Mouse (Mus musculus) forebrain, embryonic 15.5 days (tissue): ENCODE measurements at regions not wholly inside any gene's neighbourhood (a gene's known extent, or its start where the extent isn't known, plus 50 kb on each side); places are given as distances from the start of the nearest gene placed in this dataset.

Experiments
- ATAC-seq: fragments of 200-750 bp; cut with Nextera tagmentation; replicated peaks from 2 replicates; pipeline ENCODE4 v1.8.0; 2017; ENCODE audit warnings: mild to moderate bottlenecking, moderate TSS enrichment, moderate library complexity
- H3K27ac ChIP-seq: fragments of 300-500 bp; sonication (generic); replicated peaks from 2 replicates; pipeline ENCODE4 v1.5.1; 2015; ENCODE audit warnings: mild to moderate bottlenecking, inconsistent platforms
- H3K27me3 ChIP-seq: fragments of 300-500 bp; sonication (generic); 2 replicates; pipeline ENCODE4 v1.6.1; 2015; ENCODE audit warnings: inconsistent platforms
- H3K36me3 ChIP-seq: fragments of 300-500 bp; sonication (generic); 2 replicates; pipeline ENCODE4 v1.6.1; 2015; ENCODE audit warnings: mild to moderate bottlenecking, inconsistent platforms
- H3K4me1 ChIP-seq: fragments of 300-500 bp; sonication (generic); 2 replicates; pipeline ENCODE4 v1.6.1; 2015; ENCODE audit warnings: inconsistent platforms
- H3K4me2 ChIP-seq: fragments of 300-500 bp; sonication (generic); replicated peaks from 2 replicates; pipeline ENCODE4 v1.6.1; 2015; ENCODE audit warnings: mild to moderate bottlenecking, inconsistent platforms
- H3K4me3 ChIP-seq: fragments of 300-500 bp; sonication (generic); 2 replicates; pipeline ENCODE4 v1.5.1; 2015; ENCODE audit warnings: mild to moderate bottlenecking, inconsistent platforms
- H3K9ac ChIP-seq: fragments of 300-500 bp; sonication (generic); replicated peaks from 2 replicates; pipeline ENCODE4 v1.6.1; 2015; ENCODE audit warnings: mild to moderate bottlenecking, inconsistent platforms
- H3K9me3 ChIP-seq: fragments of 300-500 bp; sonication (generic); 2 replicates; pipeline ENCODE4 v1.6.1; 2016; ENCODE audit warnings: inconsistent platforms
- WGBS: fragments of 180-500 bp; shearing (Covaris S2); methylation state at CpG from one replicate; pipeline ENCODE4 v1.1.7; 2015; ENCODE audit warnings: mixed read lengths; 5-methylcytosine and 5-hydroxymethylcytosine counted together

DNA sequence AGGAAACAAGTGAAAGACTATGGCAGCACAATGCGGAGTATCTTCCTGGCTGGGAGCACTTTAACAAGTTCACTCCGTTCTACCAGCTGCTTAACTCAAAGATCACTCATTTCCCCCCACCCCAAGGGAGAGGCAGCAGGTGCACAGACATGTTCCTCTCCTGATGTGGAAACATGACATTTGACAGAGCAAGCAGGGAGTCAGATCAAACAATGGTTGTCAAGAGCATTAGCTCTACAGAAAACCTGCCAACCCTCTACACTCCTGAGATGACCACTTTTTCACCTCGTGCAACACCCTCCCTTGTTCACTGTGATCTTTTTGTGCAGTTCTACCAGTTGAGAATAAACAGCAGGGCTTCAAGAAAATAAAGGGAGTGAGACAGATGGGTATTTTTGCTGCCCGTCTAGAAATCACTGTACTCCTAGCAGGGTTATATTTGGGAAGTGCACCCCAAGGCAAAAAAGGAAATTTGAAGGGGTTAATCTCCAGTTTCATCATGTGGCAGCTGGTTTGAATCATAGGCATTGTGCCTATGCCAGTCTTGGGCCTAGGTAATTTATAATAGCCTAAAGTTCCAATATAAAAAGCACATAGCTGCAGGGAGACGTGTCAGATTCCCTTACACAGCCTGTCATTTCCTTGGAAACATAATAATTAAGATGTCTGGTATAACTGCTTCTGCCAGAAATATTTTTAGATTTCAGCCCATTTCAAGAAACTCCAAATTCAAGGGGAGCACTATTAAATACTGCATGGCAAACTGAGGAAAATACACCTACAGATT lies 210.5 kb upstream of the Epha6 start:
- WGBS = 44% methylated on average over 5 of the region's 5 CpGs
- peak; percentile 64 for ATAC-seq
- H3K27me3 ChIP-seq = no peaks in the 10 kb centered on the region

DNA sequence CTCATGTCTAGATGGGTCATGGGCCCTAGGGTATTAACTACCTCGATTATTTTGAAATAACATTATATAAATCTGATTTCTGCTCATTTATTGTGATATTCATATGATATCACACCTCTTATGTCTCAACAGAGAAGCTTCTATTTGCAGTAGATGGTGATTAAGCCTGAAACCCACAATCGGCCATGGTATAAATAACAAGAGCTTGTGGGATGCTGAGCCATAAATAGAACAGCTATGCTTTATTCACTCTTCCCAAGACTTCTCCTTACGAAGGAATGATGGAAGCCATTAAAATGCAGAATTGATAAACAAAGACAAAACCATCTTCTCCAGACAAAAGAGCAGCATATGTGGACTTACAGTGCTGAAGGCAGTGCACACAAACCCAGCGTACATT lies 195.4 kb upstream of the Epha6 start:
- Histone ChIP-seq H3K4me2 (no peak overlapping the region), H3K4me1 (no peaks in the 10 kb centered on the region), H3K27ac (no peak overlapping the region), H3K9ac (no peak overlapping the region), H3K4me3 (no peak overlapping the region), H3K36me3 (no peaks in the 10 kb centered on the region), H3K9me3 (no peaks in the 10 kb centered on the region), H3K27me3 (no peaks in the 10 kb centered on the region)
- ATAC-seq = no peak
- 78% methylated on average over 4 of the region's 4 CpGs for WGBS

More for the DNA sequence above, 210.5 kb upstream of the Epha6 start:
- Histone ChIP-seq H3K9me3 (no peaks in the 10 kb centered on the region), H3K4me2 (no peak overlapping the region), H3K9ac (no peak overlapping the region), H3K36me3 (no peaks in the 10 kb centered on the region), H3K27ac (no peak overlapping the region), H3K4me1 (peaks cover 3% of the 10 kb centered on the region; the same call in 1 of the 2 replicates), H3K4me3 (no peak overlapping the region)
